Mouse (Mus musculus) MEL (cell line): ENCODE data around the gene Ralgds. TPM values are rescaled to one million over a fixed set of nuclear protein-coding genes. Genes with fewer than 3 reads are reported as not detected.

Source experiments
- DNase-seq: peaks from one replicate; pipeline ENCODE4 v3.0.0; 2011; ENCODE audit warnings: low read depth, low spot score
- H3K27ac ChIP-seq: 2 replicates; pipeline ENCODE4 v1.5.1; 2012; ENCODE audit warnings: low read depth, mild to moderate bottlenecking, control low read depth, low read length, moderate library complexity; ENCODE audit not compliant: control insufficient read depth
- H3K27me3 ChIP-seq, 2 experiments: fragments of 150-350 bp in 1 of 2; sonication (generic) in 1 of 2; 2 replicates each; pipeline ENCODE4 v1.6.1; 2012; ENCODE audit warnings: low read length in 2 of 2, mild to moderate bottlenecking in 2 of 2, improper control_type of control experiment in 1 of 2, moderate library complexity in 1 of 2; ENCODE audit not compliant: insufficient read depth in 2 of 2, control insufficient read depth in 1 of 2
- H3K36me3 ChIP-seq, 2 experiments: 2 replicates each; pipeline ENCODE4 v1.6.1; 2012 to 2014; ENCODE audit warnings: low read length in 2 of 2, improper control_type of control experiment in 1 of 2, inconsistent platforms in 1 of 2, mild to moderate bottlenecking in 1 of 2; ENCODE audit not compliant: insufficient read depth in 2 of 2, control insufficient read depth in 1 of 2
- H3K4me1 ChIP-seq, 2 experiments: fragments of 150-350 bp in 1 of 2; sonication (generic) in 1 of 2; 2 replicates each; pipeline ENCODE4 v1.6.1; 2012; ENCODE audit warnings: low read length in 2 of 2, improper control_type of control experiment in 1 of 2, mild to moderate bottlenecking in 1 of 2; ENCODE audit not compliant: insufficient read depth in 2 of 2, control insufficient read depth in 1 of 2
- H3K4me3 ChIP-seq, 2 experiments: fragments of 150-350 bp in 1 of 2; sonication (generic) in 1 of 2; 2 replicates each; pipeline ENCODE4 v1.5.1; 2012; ENCODE audit warnings: low read depth in 2 of 2, low read length in 2 of 2, mild to moderate bottlenecking in 2 of 2, moderate library complexity in 2 of 2, control low read depth in 1 of 2, improper control_type of control experiment in 1 of 2; ENCODE audit not compliant: control insufficient read depth in 1 of 2, insufficient read depth in 1 of 2
- H3K79me2 ChIP-seq: 2 replicates; pipeline ENCODE4 v1.6.1; 2012; ENCODE audit warnings: mild to moderate bottlenecking, low read length, moderate library complexity; ENCODE audit not compliant: control insufficient read depth, poor library complexity, insufficient read depth
- H3K9ac ChIP-seq: 2 replicates; pipeline ENCODE4 v1.6.1; 2012; ENCODE audit warnings: low read depth, mild to moderate bottlenecking, control low read depth, low read length, moderate library complexity; ENCODE audit not compliant: control insufficient read depth, poor library complexity, severe bottlenecking
- H3K9me3 ChIP-seq: fragments of 150-350 bp; sonication (generic); replicated peaks from 2 replicates; pipeline ENCODE4 v1.6.1; 2012; ENCODE audit warnings: mild to moderate bottlenecking, low read length, improper control_type of control experiment, moderate library complexity; ENCODE audit not compliant: insufficient read depth
- CTCF ChIP-seq, 3 experiments: IDR thresholded peaks in 2 of 3; conservative IDR thresholded peaks in 1 of 3; 2 replicates each; pipeline ENCODE4 v1.5.1; 2011 to 2012; ENCODE audit warnings: low read length in 3 of 3, low read depth in 2 of 3, mild to moderate bottlenecking in 2 of 3, improper control_type of control experiment in 1 of 3, inconsistent platforms in 1 of 3, mixed read lengths in 1 of 3, moderate library complexity in 1 of 3; ENCODE audit not compliant: control insufficient read depth in 1 of 3, insufficient read depth in 1 of 3, poor library complexity in 1 of 3, severe bottlenecking in 1 of 3
- E2F4 ChIP-seq: IDR thresholded peaks from 2 replicates; pipeline ENCODE4 v1.6.1; 2011; ENCODE audit warnings: low read depth, low read length, improper control_type of control experiment, borderline replicate concordance
- ELF1 ChIP-seq: IDR thresholded peaks from 2 replicates; pipeline ENCODE4 v1.6.1; 2014; ENCODE audit warnings: low read depth, mild to moderate bottlenecking, inconsistent platforms, low read length, improper control_type of control experiment, moderate library complexity
- EP300 ChIP-seq, 2 experiments: IDR thresholded peaks; 2 replicates each; pipeline ENCODE4 v1.6.1; 2011; ENCODE audit warnings: improper control_type of control experiment in 2 of 2, low read length in 2 of 2, low read depth in 1 of 2, mild to moderate bottlenecking in 1 of 2
- ETS1 ChIP-seq: IDR thresholded peaks from 2 replicates; pipeline ENCODE4 v1.6.1; 2012; ENCODE audit warnings: low read depth, mild to moderate bottlenecking, inconsistent platforms, low read length, improper control_type of control experiment, moderate library complexity
- GABPA ChIP-seq: IDR thresholded peaks from 2 replicates; pipeline ENCODE4 v1.6.1; 2012; ENCODE audit warnings: low read depth, mild to moderate bottlenecking, inconsistent platforms, low read length, improper control_type of control experiment, moderate library complexity
- GATA1 ChIP-seq: IDR thresholded peaks from 2 replicates; pipeline ENCODE4 v1.6.1; 2011; ENCODE audit warnings: low read depth, low read length, improper control_type of control experiment
- HCFC1 ChIP-seq: IDR thresholded peaks from 2 replicates; pipeline ENCODE4 v1.6.1; 2012; ENCODE audit warnings: low read depth, mild to moderate bottlenecking, inconsistent platforms, low read length, improper control_type of control experiment, moderate library complexity
- KAT2A ChIP-seq: conservative IDR thresholded peaks from 2 replicates; pipeline ENCODE4 v1.6.1; 2012; ENCODE audit warnings: low read depth, low read length, improper control_type of control experiment, inconsistent platforms
- MAFK ChIP-seq: IDR thresholded peaks from 2 replicates; pipeline ENCODE4 v1.6.1; 2011; ENCODE audit warnings: low read depth, mild to moderate bottlenecking, low read length, improper control_type of control experiment, borderline replicate concordance
- MAX ChIP-seq: IDR thresholded peaks from 2 replicates; pipeline ENCODE4 v1.6.1; 2011; ENCODE audit warnings: low read length, improper control_type of control experiment
- MAZ ChIP-seq: IDR thresholded peaks from 2 replicates; pipeline ENCODE4 v1.6.1; 2012; ENCODE audit warnings: low read depth, mild to moderate bottlenecking, inconsistent platforms, low read length, improper control_type of control experiment
- MXI1 ChIP-seq: IDR thresholded peaks from 2 replicates; pipeline ENCODE4 v1.6.1; 2011; ENCODE audit warnings: mild to moderate bottlenecking, low read depth, low read length, improper control_type of control experiment
- MYB ChIP-seq: IDR thresholded peaks from 2 replicates; pipeline ENCODE4 v1.6.1; 2011; ENCODE audit warnings: mild to moderate bottlenecking, low read depth, low read length, improper control_type of control experiment
- MYC ChIP-seq: IDR thresholded peaks from 2 replicates; pipeline ENCODE4 v1.6.1; 2011; ENCODE audit warnings: low read depth, mild to moderate bottlenecking, low read length, improper control_type of control experiment, moderate library complexity
- NELFE ChIP-seq: IDR thresholded peaks from 2 replicates; pipeline ENCODE4 v1.6.1; 2011; ENCODE audit warnings: low read depth, low read length, improper control_type of control experiment
- NRF1 ChIP-seq: IDR thresholded peaks from 2 replicates; pipeline ENCODE4 v1.6.1; 2014; ENCODE audit warnings: low read depth, mild to moderate bottlenecking, inconsistent platforms, low read length, improper control_type of control experiment, moderate library complexity; ENCODE audit not compliant: poor library complexity, insufficient read depth, severe bottlenecking
- POLR2A ChIP-seq, 2 experiments: IDR thresholded peaks; 2 replicates each; pipeline ENCODE4 v1.6.1; 2011 to 2012; ENCODE audit warnings: low read length in 2 of 2, mild to moderate bottlenecking in 2 of 2, control low read depth in 1 of 2, improper control_type of control experiment in 1 of 2, low read depth in 1 of 2, moderate library complexity in 1 of 2; ENCODE audit not compliant: control insufficient read depth in 1 of 2, insufficient read depth in 1 of 2, poor library complexity in 1 of 2
- POLR2AphosphoS2 ChIP-seq: IDR thresholded peaks from 2 replicates; pipeline ENCODE4 v1.6.1; 2011; ENCODE audit warnings: low read length, improper control_type of control experiment
- POLR2AphosphoS5 ChIP-seq: IDR thresholded peaks from 2 replicates; pipeline ENCODE4 v1.6.1; 2012; ENCODE audit warnings: low read depth, borderline replicate concordance, mild to moderate bottlenecking, inconsistent platforms, low read length, moderate library complexity, mixed read lengths
- RCOR1 ChIP-seq: IDR thresholded peaks from 2 replicates; pipeline ENCODE4 v1.6.1; 2012; ENCODE audit warnings: low read depth, mild to moderate bottlenecking, inconsistent platforms, low read length, improper control_type of control experiment
- SIN3A ChIP-seq: IDR thresholded peaks from 2 replicates; pipeline ENCODE4 v1.6.1; 2012; ENCODE audit warnings: low read length, improper control_type of control experiment, inconsistent platforms
- TBP ChIP-seq: IDR thresholded peaks from 2 replicates; pipeline ENCODE4 v1.8.0; 2011; ENCODE audit warnings: low read depth, low read length, improper control_type of control experiment
- TCF12 ChIP-seq: IDR thresholded peaks from 2 replicates; pipeline ENCODE4 v1.6.1; 2014; ENCODE audit warnings: low read depth, mild to moderate bottlenecking, inconsistent platforms, low read length, improper control_type of control experiment, moderate library complexity
- UBTF ChIP-seq: IDR thresholded peaks from 2 replicates; pipeline ENCODE4 v1.6.1; 2012; ENCODE audit warnings: low read depth, mild to moderate bottlenecking, inconsistent platforms, low read length, improper control_type of control experiment, moderate library complexity, borderline replicate concordance; ENCODE audit not compliant: insufficient read depth
- USF1 ChIP-seq: IDR thresholded peaks from 2 replicates; pipeline ENCODE4 v1.6.1; 2014; ENCODE audit warnings: low read depth, mild to moderate bottlenecking, inconsistent platforms, low read length, improper control_type of control experiment, moderate library complexity
- ZC3H11A ChIP-seq: IDR thresholded peaks from 2 replicates; pipeline ENCODE4 v1.6.1; 2012; ENCODE audit warnings: low read depth, mild to moderate bottlenecking, inconsistent platforms, low read length, improper control_type of control experiment
- ZKSCAN1 ChIP-seq: IDR thresholded peaks from 2 replicates; pipeline ENCODE4 v1.6.1; 2012; ENCODE audit warnings: low read depth, mild to moderate bottlenecking, inconsistent platforms, low read length, improper control_type of control experiment, moderate library complexity
- ZNF384 ChIP-seq: IDR thresholded peaks from 2 replicates; pipeline ENCODE4 v1.6.1; 2012; ENCODE audit warnings: low read depth, mild to moderate bottlenecking, inconsistent platforms, low read length, improper control_type of control experiment
- polyA plus RNA-seq, 2 experiments: library from polyadenylated mRNA; stranded (reverse) in 1 of 2; unstranded in 1 of 2; fragments of >175 nt in 1 of 2; fragments of >200 nt in 1 of 2; gene quantifications; 2 replicates each; pipeline versions ENCODE4 v1.2.1 to v1.2.4; 2012; ENCODE audit warnings: low replicate concordance in 2 of 2, low read depth in 1 of 2; ENCODE audit not compliant: insufficient read length in 2 of 2, insufficient read depth in 1 of 2, missing spikeins in 1 of 2
- total RNA-seq: library from RNA; depleted of rRNA; stranded (reverse); fragments of 300-350 nt; gene quantifications from 2 replicates; pipeline ENCODE4 v1.2.3, GENCODE M21; 2012

The Ralgds gene
- total and polyA plus RNA-seq, 3 experiments: 4.7 to 11.0 TPM; not detected in 1

GRCm38 (mm10) chr2:28467860-28468485 lies 45.0 kb upstream of the Ralgds start, which contains the start of gene Mrps2:
Gene Mrps2 (plus strand): TSS chr2:28468066.
- peak within 1 kb of the TSS; percentile 82 to 86 for H3K4me3 ChIP-seq
- peaks cover 2% of the 10 kb centered on the region in 2 experiments; a peak in 3 of 4 replicates for H3K36me3 ChIP-seq
- H3K27ac ChIP-seq: peak within 1 kb of the TSS; percentile 3; the same call in 1 of the 2 replicates
- H3K9ac ChIP-seq: peak within 1 kb of the TSS; percentile 81
- TF ChIP-seq MYC: peak; percentile 69; the same call in 1 of the 2 replicates
- no peak for TF ChIP-seq NRF1
- no peak for TF ChIP-seq ETS1
- TF ChIP-seq MXI1: peak; percentile 92
- TF ChIP-seq KAT2A: no peak; the same call in 1 of the 2 replicates
- no peak for TF ChIP-seq EP300 (IDR thresholded peaks at IDR 0.05; ENCODE audit: low read depth in 1 of 2, low read length in 2 of 2)
- no peak for TF ChIP-seq MAZ
- 0 out of 2 replicates have a peak, but pooled peaks have one; percentile 54 for TF ChIP-seq TBP
- peak; percentile 87 for TF ChIP-seq SIN3A
- no peak for TF ChIP-seq GATA1
- TF ChIP-seq NELFE: peak; percentile 88
- peak; percentile 81; the same call in 1 of the 2 replicates for TF ChIP-seq GABPA
- TF ChIP-seq RCOR1: no peak
- TF ChIP-seq USF1: no peak
- peak; percentile 79 for TF ChIP-seq POLR2AphosphoS2
- peak; percentile 61 for TF ChIP-seq ELF1
- 0 out of 2 replicates have a peak, but pooled peaks have one; percentile 32 for TF ChIP-seq ZNF384
- peak; percentile 88 for TF ChIP-seq HCFC1
- no peak for TF ChIP-seq UBTF
- TF ChIP-seq POLR2AphosphoS5: no peak
- TF ChIP-seq MYB: no peak
- TF ChIP-seq TCF12: 0 out of 2 replicates have a peak, but pooled peaks have one; percentile 48
- TF ChIP-seq POLR2A (IDR thresholded peaks at IDR 0.05; ENCODE audit: control insufficient read depth in 1 of 2, insufficient read depth in 1 of 2, low read depth in 1 of 2, low read length in 2 of 2, poor library complexity in 1 of 2): peak; percentile 88 to 89
- no peak for TF ChIP-seq ZC3H11A
- peak; percentile 79 to 98 (median 91) for TF ChIP-seq CTCF (IDR thresholded peaks at IDR 0.05 in 2 of 3, conservative IDR thresholded peaks at IDR 0.05 in 1 of 3; ENCODE audit: control insufficient read depth in 1 of 3, insufficient read depth in 1 of 3, low read depth in 2 of 3, low read length in 3 of 3, poor library complexity in 1 of 3, severe bottlenecking in 1 of 3)
- no peak for TF ChIP-seq E2F4
- TF ChIP-seq ZKSCAN1: no peak
- no peak for TF ChIP-seq MAFK
- TF ChIP-seq MAX: peak; percentile 55; the same call in 1 of the 2 replicates
- no peaks in the 10 kb centered on the region for H3K27me3 ChIP-seq
- peaks cover 12% of the 10 kb centered on the region for H3K79me2 ChIP-seq
- peaks cover 3 to 12% of the 10 kb centered on the region in 2 experiments; a peak in 2 of 4 replicates for H3K4me1 ChIP-seq
- peak; percentile 92 for DNase-seq
- no peaks in the 10 kb centered on the region for H3K9me3 ChIP-seq
